Mouse (Mus musculus) pancreas, adult 10 weeks (tissue): Measurements from ENCODE around the gene Ccdc47. TPM values are rescaled to one million over a fixed set of nuclear protein-coding genes. Genes with fewer than 3 reads are reported as not detected.

Experiments
- polyA plus RNA-seq: library from polyadenylated mRNA; stranded (reverse); fragments of 350-450 nt; fragmentation: Illumina TruSeq; extraction: RNeasy Lipid Tissue Mini Kit (QIAGEN cat#74804); gene quantifications from one replicate; pipeline ENCODE4 v1.2.3, GENCODE M21; 2015; ENCODE audit warnings: low read depth, low replicate concordance; ENCODE audit not compliant: insufficient read depth

Ccdc47 gene
- polyA plus RNA-seq: 12.5 TPM

GRCm38 (mm10) chr11:106215927-106216729 is at the start of gene Ccdc47:
Gene Ccdc47 (minus strand): TSS chr11:106216344.

DNA sequence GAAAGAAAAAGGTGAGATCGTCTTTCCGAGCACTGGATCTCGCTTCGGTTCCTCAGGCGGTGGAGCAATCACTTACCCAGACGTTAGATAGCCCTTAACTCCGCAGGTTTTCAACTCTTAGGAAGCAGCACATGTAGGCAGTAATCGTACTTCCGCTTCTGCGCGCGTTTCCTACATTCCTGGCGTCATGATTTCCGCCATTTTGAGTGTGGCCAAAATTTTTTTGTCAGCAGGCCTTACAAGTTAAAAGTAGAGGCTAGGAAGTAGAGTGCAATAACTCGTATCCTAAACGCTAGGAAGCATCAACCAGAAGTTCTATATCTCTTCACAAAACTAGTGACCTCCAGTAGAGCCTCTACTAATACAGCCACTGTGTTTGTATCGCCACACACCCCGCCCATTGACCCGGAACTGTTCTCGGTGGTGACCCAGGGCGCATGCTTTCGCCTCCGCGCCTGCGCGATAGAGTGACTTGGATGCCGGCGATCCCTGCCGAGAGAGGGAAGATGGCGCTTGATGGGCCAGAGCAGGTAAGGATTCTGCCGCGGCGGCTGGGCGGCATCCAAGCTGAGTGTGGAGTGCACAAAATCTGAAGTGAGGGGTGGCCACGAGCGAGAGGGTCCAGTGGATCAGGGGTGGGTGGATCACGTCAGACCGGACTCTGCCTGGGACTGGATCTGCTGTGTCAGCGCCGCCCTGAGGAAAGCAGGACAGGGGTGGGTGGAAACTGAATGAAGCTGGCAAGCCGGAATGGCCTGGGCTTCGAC is 39.7 kb upstream of the Ccdc47 start, which contains the start of the genes Ftsj3 and Psmc5:
Ftsj3 (minus strand) TSS at position 395 of the 767 bp plus-strand sequence.
Psmc5 (plus strand) TSS at position 470 of the 767 bp plus-strand sequence.

GRCm38 (mm10) chr11:106216730-106217490 is 766 bp upstream of the Ccdc47 start, which contains the start of gene Ddx42:
Gene Ddx42 (plus strand): TSS chr11:106216926.

DNA sequence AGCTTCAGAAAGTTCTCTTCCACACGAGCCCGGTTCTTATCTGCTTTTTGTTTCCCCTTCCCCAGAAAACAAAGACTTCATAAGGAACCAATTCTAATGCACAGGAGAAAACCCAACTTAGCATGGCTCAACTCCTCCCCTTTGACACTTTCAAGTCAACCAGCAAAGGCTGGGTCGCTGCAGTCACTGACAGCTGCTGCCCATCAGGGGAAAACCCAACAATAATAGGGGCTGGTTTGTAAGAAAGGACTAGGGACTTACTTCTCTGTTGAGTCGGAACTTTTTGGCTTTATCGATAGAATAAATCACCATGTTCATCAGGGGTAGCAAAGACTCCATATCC is 14.1 kb downstream of the Ccdc47 start, which contains the start of gene Strada:
Strada (minus strand) TSS at position 46 of the 343 bp plus-strand sequence.

DNA sequence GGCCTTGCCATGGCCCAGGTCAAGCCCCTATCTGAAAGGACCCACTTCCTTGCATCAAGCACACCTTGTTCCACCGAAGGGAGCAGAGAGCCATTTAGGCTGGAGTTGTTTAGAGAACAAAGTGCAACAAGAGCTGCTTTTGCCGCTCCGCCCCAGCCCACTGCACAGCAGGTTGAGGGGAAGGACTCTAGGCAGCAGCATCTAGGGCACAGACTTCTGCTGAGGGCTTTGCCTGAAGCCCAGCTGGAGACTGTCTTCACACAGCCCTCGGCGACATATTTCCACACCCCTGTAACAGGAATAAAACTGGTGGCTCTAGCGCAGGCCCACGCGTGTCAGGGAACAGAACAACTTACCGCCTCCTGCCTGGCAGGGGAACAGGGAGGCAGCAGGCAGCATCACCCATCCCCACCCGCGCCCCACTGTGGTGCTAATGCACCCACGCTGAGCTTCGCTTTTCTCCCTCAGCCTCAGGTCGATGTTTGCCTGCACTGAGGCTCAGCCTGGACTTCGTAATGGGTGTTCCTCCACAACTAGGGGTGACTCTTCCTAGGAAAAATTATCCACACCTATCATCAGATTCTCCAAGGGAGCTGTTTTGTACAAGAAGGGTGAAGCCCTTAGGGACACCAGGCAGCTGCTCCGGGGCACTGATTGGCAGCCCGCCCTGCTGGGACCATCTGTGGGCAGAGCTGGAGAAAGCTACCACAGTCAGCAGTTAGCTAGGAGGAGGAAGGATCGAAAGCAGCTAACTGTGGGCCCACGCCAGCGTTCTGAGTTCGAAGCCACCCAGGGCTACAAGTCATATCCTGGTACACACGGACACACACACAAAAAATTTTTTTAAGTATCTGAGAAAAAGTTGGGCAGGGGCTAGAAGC is 55.1 kb downstream of the Ccdc47 start, which contains the start of the genes Gm10840 and Limd2:
Gm10840 (plus strand) TSS at position 10 of the 881 bp plus-strand sequence.
Limd2 (minus strand) TSS at position 20 of the 881 bp plus-strand sequence.

Other genes starting within 250 kb of the Ccdc47 start
- gene Ace, start 248.4 kb downstream of the Ccdc47 start, polyA plus RNA-seq: 22.0 TPM
- not detected for gene Ace3, start 221.7 kb downstream of the Ccdc47 start, polyA plus RNA-seq
- gene Kcnh6, start 208.2 kb downstream of the Ccdc47 start, polyA plus RNA-seq: 1.8 TPM
- 8.3 TPM for gene Dcaf7, start 179.5 kb downstream of the Ccdc47 start, polyA plus RNA-seq
- gene Taco1, start 150.3 kb downstream of the Ccdc47 start, polyA plus RNA-seq: 2.0 TPM
- 8.0 TPM for gene Map3k3, start 131.7 kb downstream of the Ccdc47 start, polyA plus RNA-seq
- not detected for gene Gm10840, start 55.5 kb downstream of the Ccdc47 start, polyA plus RNA-seq
- 3.0 TPM for gene Limd2, start 55.5 kb downstream of the Ccdc47 start, polyA plus RNA-seq
- gene Strada, start 14.2 kb downstream of the Ccdc47 start, polyA plus RNA-seq: 2.8 TPM
- gene Ddx42, start 582 bp upstream of the Ccdc47 start, polyA plus RNA-seq: 9.1 TPM
- 7.7 TPM for gene Ftsj3, start 39.7 kb upstream of the Ccdc47 start, polyA plus RNA-seq
- gene Psmc5, start 39.8 kb upstream of the Ccdc47 start, polyA plus RNA-seq: 24.6 TPM
- 33.7 TPM for gene Smarcd2, start 56.6 kb upstream of the Ccdc47 start, polyA plus RNA-seq
- not detected for gene Tcam1, start 60.3 kb upstream of the Ccdc47 start, polyA plus RNA-seq
- not detected for gene Gh, start 85.5 kb upstream of the Ccdc47 start, polyA plus RNA-seq
- gene Cd79b, start 98.4 kb upstream of the Ccdc47 start, polyA plus RNA-seq: 1.7 TPM
- not detected for gene Scn4a, start 136.9 kb upstream of the Ccdc47 start, polyA plus RNA-seq
- not detected for gene Prr29, start 149.1 kb upstream of the Ccdc47 start, polyA plus RNA-seq
- 16.8 TPM for gene Icam2, start 171.7 kb upstream of the Ccdc47 start, polyA plus RNA-seq